Mouse (Mus musculus) embryonic facial prominence, embryonic 15.5 days (tissue): ENCODE data around the gene Nell1. TPM values are rescaled to one million over a fixed set of nuclear protein-coding genes. Genes with fewer than 3 reads are reported as not detected.

Source experiments
- ATAC-seq: fragments of 200-750 bp; cut with Nextera tagmentation; 2 replicates; pipeline ENCODE4 v1.8.0; 2017; ENCODE audit warnings: low read depth, moderate TSS enrichment; ENCODE audit not compliant: insufficient number of reproducible peaks, low FRiP score, low TSS enrichment
- H3K27ac ChIP-seq: fragments of 300-500 bp; sonication (generic); replicated peaks from 2 replicates; pipeline ENCODE4 v1.5.1; 2015; ENCODE audit warnings: mild to moderate bottlenecking, inconsistent platforms
- H3K27me3 ChIP-seq: fragments of 300-500 bp; sonication (generic); 2 replicates; pipeline ENCODE4 v1.6.1; 2015; ENCODE audit warnings: inconsistent platforms
- H3K36me3 ChIP-seq: fragments of 300-500 bp; sonication (generic); 2 replicates; pipeline ENCODE4 v1.6.1; 2015; ENCODE audit warnings: mild to moderate bottlenecking, inconsistent platforms
- H3K4me1 ChIP-seq: fragments of 300-500 bp; sonication (generic); 2 replicates; pipeline ENCODE4 v1.6.1; 2015; ENCODE audit warnings: inconsistent platforms
- H3K4me2 ChIP-seq: fragments of 300-500 bp; sonication (generic); replicated peaks from 2 replicates; pipeline ENCODE4 v1.6.1; 2015; ENCODE audit warnings: mild to moderate bottlenecking, inconsistent platforms
- H3K4me3 ChIP-seq: fragments of 300-500 bp; sonication (generic); replicated peaks from 2 replicates; pipeline ENCODE4 v1.5.1; 2015; ENCODE audit warnings: mild to moderate bottlenecking, inconsistent platforms
- H3K9ac ChIP-seq: fragments of 300-500 bp; sonication (generic); 2 replicates; pipeline ENCODE4 v1.6.1; 2015; ENCODE audit warnings: inconsistent platforms
- H3K9me3 ChIP-seq: fragments of 300-500 bp; sonication (generic); replicated peaks from 2 replicates; pipeline ENCODE4 v1.6.1; 2016; ENCODE audit warnings: inconsistent platforms
- WGBS: fragments of 180-500 bp; shearing (Covaris S2); methylation state at CpG from one replicate; pipeline ENCODE4 v1.1.7; 2015; 5-methylcytosine and 5-hydroxymethylcytosine counted together
- polyA plus RNA-seq: library from polyadenylated mRNA; unstranded; fragments of >200 nt; fragmentation: Nextera tagmentation; extraction: Ambion mirVana; gene quantifications from 2 replicates; pipeline ENCODE4 v1.2.1, GENCODE M21; 2015

The Nell1 gene
- polyA plus RNA-seq, 1 experiment from 2014 or later = 6.9 TPM

- no peaks in the 10 kb centered on the region for H3K9me3 ChIP-seq
- no peaks in the 10 kb centered on the region for H3K36me3 ChIP-seq
- H3K4me3 ChIP-seq = no peak overlapping the region
- no peak overlapping the region for H3K27ac ChIP-seq
- H3K4me2 ChIP-seq = no peak overlapping the region
- WGBS = 72% methylated on average over 3 of the region's 3 CpGs
- no peak for ATAC-seq
- H3K27me3 ChIP-seq = no peaks in the 10 kb centered on the region
- no peaks in the 10 kb centered on the region for H3K4me1 ChIP-seq
- no peak overlapping the region for H3K9ac ChIP-seq
These were observed 588.0 kb downstream of the Nell1 start for GRCm38 (mm10) chr7:50562708-50563107.

GRCm38 (mm10) chr7:50573841-50574240 lies 599.2 kb downstream of the Nell1 start:
- WGBS = 51% methylated on average over 7 of the region's 7 CpGs
- Histone ChIP-seq H3K9ac (no peak overlapping the region), H3K27ac (no peak overlapping the region), H3K4me1 (no peaks in the 10 kb centered on the region), H3K9me3 (no peaks in the 10 kb centered on the region), H3K4me2 (no peak overlapping the region), H3K4me3 (no peak overlapping the region), H3K27me3 (no peaks in the 10 kb centered on the region), H3K36me3 (no peaks in the 10 kb centered on the region)
- no peak for ATAC-seq

GRCm38 (mm10) chr7:50588642-50589424 lies 614.2 kb downstream of the Nell1 start:
- no peak overlapping the region for H3K4me2 ChIP-seq
- no peak for ATAC-seq
- H3K27ac ChIP-seq = no peak overlapping the region
- H3K9ac ChIP-seq = no peak overlapping the region
- H3K36me3 ChIP-seq = no peaks in the 10 kb centered on the region
- WGBS = 67% methylated on average over 8 of the region's 8 CpGs
- H3K4me1 ChIP-seq = no peaks in the 10 kb centered on the region
- no peak overlapping the region for H3K4me3 ChIP-seq
- H3K27me3 ChIP-seq = no peaks in the 10 kb centered on the region
- no peaks in the 10 kb centered on the region for H3K9me3 ChIP-seq

GRCm38 (mm10) chr7:50598890-50599289 lies 624.2 kb downstream of the Nell1 start, which contains the start of gene 4933405O20Rik:
Gene 4933405O20Rik, plus strand, starts transcription at chr7:50599190.
- H3K27me3 ChIP-seq = no peaks in the 10 kb centered on the region
- no peaks in the 10 kb centered on the region for H3K4me1 ChIP-seq
- no peaks in the 10 kb centered on the region for H3K36me3 ChIP-seq
- 73% methylated on average over 3 of the region's 3 CpGs for WGBS
- H3K27ac ChIP-seq = no peak within 1 kb of the TSS
- no peaks in the 10 kb centered on the region for H3K9me3 ChIP-seq
- no peak within 1 kb of the TSS for H3K9ac ChIP-seq
- no peak within 1 kb of the TSS for H3K4me3 ChIP-seq
- ATAC-seq = no peak
- H3K4me2 ChIP-seq = no peak within 1 kb of the TSS

- Histone ChIP-seq H3K9me3 (no peaks in the 10 kb centered on the region), H3K4me2 (no peak overlapping the region), H3K36me3 (no peaks in the 10 kb centered on the region), H3K9ac (no peak overlapping the region), H3K4me1 (no peaks in the 10 kb centered on the region), H3K27me3 (no peaks in the 10 kb centered on the region), H3K4me3 (no peak overlapping the region), H3K27ac (no peak overlapping the region)
- ATAC-seq = no peak
- WGBS = 28% methylated on average over 2 of the region's 2 CpGs
These were observed 639.4 kb downstream of the Nell1 start for GRCm38 (mm10) chr7:50614101-50614500.

GRCm38 (mm10) chr7:50629186-50629585 lies 654.5 kb downstream of the Nell1 start:
- Histone ChIP-seq H3K27ac (no peak overlapping the region), H3K4me2 (no peak overlapping the region), H3K9ac (no peak overlapping the region), H3K27me3 (no peaks in the 10 kb centered on the region), H3K9me3 (no peaks in the 10 kb centered on the region), H3K4me3 (no peak overlapping the region), H3K36me3 (no peaks in the 10 kb centered on the region), H3K4me1 (no peaks in the 10 kb centered on the region)
- ATAC-seq = no peak
- WGBS = 43% methylated on average over 3 of the region's 3 CpGs

GRCm38 (mm10) chr7:50633147-50633546 lies 658.5 kb downstream of the Nell1 start:
- no peaks in the 10 kb centered on the region for H3K36me3 ChIP-seq
- H3K27ac ChIP-seq = no peak overlapping the region
- no peak overlapping the region for H3K4me2 ChIP-seq
- H3K9ac ChIP-seq = no peak overlapping the region
- no peaks in the 10 kb centered on the region for H3K27me3 ChIP-seq
- no peak for ATAC-seq
- no peaks in the 10 kb centered on the region for H3K9me3 ChIP-seq
- no peaks in the 10 kb centered on the region for H3K4me1 ChIP-seq
- 74% methylated on average over 2 of the region's 2 CpGs for WGBS
- H3K4me3 ChIP-seq = no peak overlapping the region

GRCm38 (mm10) chr7:50672266-50672665 lies 697.6 kb downstream of the Nell1 start:
- Histone ChIP-seq H3K4me3 (no peak overlapping the region), H3K9ac (no peak overlapping the region), H3K4me2 (no peak overlapping the region), H3K27me3 (no peaks in the 10 kb centered on the region), H3K4me1 (no peaks in the 10 kb centered on the region), H3K9me3 (no peaks in the 10 kb centered on the region), H3K36me3 (no peaks in the 10 kb centered on the region), H3K27ac (no peak overlapping the region)
- no peak for ATAC-seq
- WGBS = 64% methylated on average over 4 of the region's 4 CpGs

- Histone ChIP-seq H3K4me3 (no peak overlapping the region), H3K4me2 (no peak overlapping the region), H3K9me3 (no peaks in the 10 kb centered on the region), H3K36me3 (no peaks in the 10 kb centered on the region), H3K9ac (no peak overlapping the region), H3K27ac (no peak overlapping the region), H3K27me3 (no peaks in the 10 kb centered on the region), H3K4me1 (no peaks in the 10 kb centered on the region)
- 55% methylated on average over 1 of the region's 1 CpGs for WGBS
- ATAC-seq = no peak
These were observed 700.8 kb downstream of the Nell1 start for GRCm38 (mm10) chr7:50675444-50675843.

GRCm38 (mm10) chr7:50677511-50677910 lies 702.8 kb downstream of the Nell1 start:
- no peaks in the 10 kb centered on the region for H3K4me1 ChIP-seq
- no peaks in the 10 kb centered on the region for H3K36me3 ChIP-seq
- ATAC-seq = no peak
- no peak overlapping the region for H3K4me2 ChIP-seq
- no peak overlapping the region for H3K4me3 ChIP-seq
- no peaks in the 10 kb centered on the region for H3K27me3 ChIP-seq
- no peaks in the 10 kb centered on the region for H3K9me3 ChIP-seq
- H3K9ac ChIP-seq = no peak overlapping the region
- 65% methylated on average over 1 of the region's 1 CpGs for WGBS
- H3K27ac ChIP-seq = no peak overlapping the region

GRCm38 (mm10) chr7:50686337-50686736 lies 711.7 kb downstream of the Nell1 start:
- no peak overlapping the region for H3K4me3 ChIP-seq
- ATAC-seq = no peak
- H3K27ac ChIP-seq = no peak overlapping the region
- H3K9me3 ChIP-seq = no peaks in the 10 kb centered on the region
- no peak overlapping the region for H3K9ac ChIP-seq
- H3K4me2 ChIP-seq = no peak overlapping the region
- WGBS = 85% methylated on average over 5 of the region's 5 CpGs
- H3K4me1 ChIP-seq = no peaks in the 10 kb centered on the region
- H3K27me3 ChIP-seq = no peaks in the 10 kb centered on the region
- H3K36me3 ChIP-seq = no peaks in the 10 kb centered on the region

GRCm38 (mm10) chr7:50725166-50725565 lies 750.5 kb downstream of the Nell1 start:
- Histone ChIP-seq H3K9ac (no peak overlapping the region), H3K4me2 (no peak overlapping the region), H3K9me3 (no peaks in the 10 kb centered on the region), H3K27me3 (no peaks in the 10 kb centered on the region), H3K27ac (no peak overlapping the region), H3K4me1 (no peaks in the 10 kb centered on the region), H3K4me3 (no peak overlapping the region), H3K36me3 (no peaks in the 10 kb centered on the region)
- WGBS = 72% methylated on average over 3 of the region's 3 CpGs
- ATAC-seq = no peak
